Mouse (Mus musculus): Measurements from ENCODE around the gene Sptssa. TPM values are rescaled to one million over a fixed set of nuclear protein-coding genes. Genes with fewer than 3 reads are reported as not detected.

Sptssa gene
- polyA plus RNA-seq, 1 experiment from 2014 or later, result 134 TPM

DNA sequence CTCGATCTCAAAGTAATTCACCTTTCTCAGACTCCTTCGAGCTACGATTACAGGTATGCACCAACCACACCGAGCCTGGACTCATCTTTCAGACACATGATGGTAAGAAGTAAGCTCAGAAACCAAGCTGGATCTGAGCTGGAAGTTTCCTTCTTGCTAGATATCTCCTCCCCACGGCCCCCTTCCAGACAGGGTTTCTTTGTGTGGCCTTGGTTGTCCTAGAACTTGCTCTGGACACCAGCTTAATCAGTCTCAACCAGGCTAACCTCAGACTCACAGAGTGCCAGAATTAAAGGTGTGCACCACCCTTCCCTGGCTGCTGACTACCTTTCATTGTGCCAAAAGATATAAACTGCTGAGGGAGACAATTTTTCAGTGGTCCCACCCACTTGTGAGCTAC, 1.6 kb upstream of the Sptssa start:
- Histone ChIP-seq H3K4me1 (ENCODE audit: insufficient read depth, low read depth, low read length) (peaks cover 3% of the 10 kb centered on the region; the same call in 1 of the 2 replicates), H3K9me3 (ENCODE audit: low read length) (no peaks in the 10 kb centered on the region), H3K27ac (ENCODE audit: low read length) (no peak overlapping the region), H3K4me3 (ENCODE audit: low read depth, low read length) (no peak overlapping the region), H3K27me3 (replicated peaks; ENCODE audit: insufficient read depth, low read length) (no peaks in the 10 kb centered on the region), H3K36me3 (ENCODE audit: insufficient read depth, low read length) (no peaks in the 10 kb centered on the region), H3K4me2 (replicated peaks; ENCODE audit: low read depth, low read length) (no peak overlapping the region), H3K9ac (replicated peaks; ENCODE audit: low read depth) (no peak overlapping the region)
- ATAC-seq, result no peak
- DNase-seq (ENCODE audit: low spot score), result no peak
- TF ChIP-seq CTCF (IDR thresholded peaks at IDR 0.05), result no peak
- no peak for TF ChIP-seq EP300 (IDR thresholded peaks at IDR 0.05)
- WGBS, result 92% methylated on average over 5 of the region's 5 CpGs

DNA sequence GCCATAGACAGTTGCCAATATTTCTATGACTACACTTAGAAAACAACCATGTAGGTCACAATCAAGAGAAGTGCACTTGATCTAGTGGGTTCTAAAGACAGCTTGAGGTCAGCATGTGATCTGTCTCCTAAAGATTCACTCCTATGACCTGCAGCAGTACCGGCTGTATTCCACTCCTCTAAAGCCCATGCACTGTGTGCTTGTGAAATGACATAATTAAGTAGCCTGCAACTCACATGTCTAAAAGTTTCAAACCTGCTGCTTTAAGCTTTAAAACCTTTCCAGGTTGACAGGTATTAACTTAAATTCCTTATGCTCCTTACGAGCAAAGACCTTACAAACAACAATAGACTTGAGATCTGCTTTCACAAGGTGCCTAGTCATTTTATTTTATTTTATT, 853 bp upstream of the Sptssa start:
- Histone ChIP-seq H3K36me3 (ENCODE audit: insufficient read depth, low read length) (no peaks in the 10 kb centered on the region), H3K4me3 (ENCODE audit: low read depth, low read length) (peak overlapping the region; percentile 68; the same call in 1 of the 2 replicates), H3K4me2 (replicated peaks; ENCODE audit: low read depth, low read length) (peak overlapping the region; percentile 65; the same call in 1 of the 2 replicates), H3K27ac (ENCODE audit: low read length) (no peak overlapping the region), H3K27me3 (replicated peaks; ENCODE audit: insufficient read depth, low read length) (no peaks in the 10 kb centered on the region), H3K9ac (replicated peaks; ENCODE audit: low read depth) (no peak overlapping the region), H3K4me1 (ENCODE audit: insufficient read depth, low read depth, low read length) (peaks cover 6% of the 10 kb centered on the region), H3K9me3 (ENCODE audit: low read length) (no peaks in the 10 kb centered on the region)
- DNase-seq (ENCODE audit: low spot score) (peak; percentile 5), ATAC-seq (no peak)
- no peak for TF ChIP-seq EP300 (IDR thresholded peaks at IDR 0.05)
- TF ChIP-seq CTCF (IDR thresholded peaks at IDR 0.05), result no peak
- WGBS, result 49% methylated on average over 2 of the region's 2 CpGs

DNA sequence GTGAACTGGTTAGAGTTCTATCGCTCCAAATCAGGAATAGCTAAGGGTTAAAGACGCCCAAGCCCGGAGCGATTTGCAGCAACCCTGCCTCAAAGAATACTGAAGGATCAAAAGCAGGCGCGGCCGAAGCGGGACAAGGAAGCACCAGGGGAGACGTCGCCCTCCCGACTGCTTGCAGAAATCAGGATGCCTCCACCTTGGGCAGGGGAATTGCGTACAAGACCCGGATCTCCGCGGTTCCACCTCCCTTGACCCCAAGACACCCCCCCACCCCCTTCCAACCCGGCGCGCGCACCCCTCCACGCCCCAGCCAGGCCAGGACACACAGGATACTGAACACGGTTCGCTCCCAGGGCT, 356 bp downstream of the Sptssa start:
- TF ChIP-seq EP300 (IDR thresholded peaks at IDR 0.05), result no peak
- no peak for TF ChIP-seq CTCF (IDR thresholded peaks at IDR 0.05)
- Histone ChIP-seq H3K4me3 (ENCODE audit: low read depth, low read length) (peak overlapping the region; percentile 68), H3K36me3 (ENCODE audit: insufficient read depth, low read length) (no peaks in the 10 kb centered on the region), H3K27ac (ENCODE audit: low read length) (peak overlapping the region; percentile 91), H3K4me2 (replicated peaks; ENCODE audit: low read depth, low read length) (peak overlapping the region; percentile 65), H3K4me1 (ENCODE audit: insufficient read depth, low read depth, low read length) (peaks cover 6% of the 10 kb centered on the region), H3K9me3 (ENCODE audit: low read length) (no peaks in the 10 kb centered on the region), H3K9ac (replicated peaks; ENCODE audit: low read depth) (peak overlapping the region; percentile 65), H3K27me3 (replicated peaks; ENCODE audit: insufficient read depth, low read length) (no peaks in the 10 kb centered on the region)
- ATAC-seq (no peak), DNase-seq (ENCODE audit: low spot score) (peak; percentile 56)
- 0% methylated on average over 21 of the region's 22 CpGs for WGBS

DNA sequence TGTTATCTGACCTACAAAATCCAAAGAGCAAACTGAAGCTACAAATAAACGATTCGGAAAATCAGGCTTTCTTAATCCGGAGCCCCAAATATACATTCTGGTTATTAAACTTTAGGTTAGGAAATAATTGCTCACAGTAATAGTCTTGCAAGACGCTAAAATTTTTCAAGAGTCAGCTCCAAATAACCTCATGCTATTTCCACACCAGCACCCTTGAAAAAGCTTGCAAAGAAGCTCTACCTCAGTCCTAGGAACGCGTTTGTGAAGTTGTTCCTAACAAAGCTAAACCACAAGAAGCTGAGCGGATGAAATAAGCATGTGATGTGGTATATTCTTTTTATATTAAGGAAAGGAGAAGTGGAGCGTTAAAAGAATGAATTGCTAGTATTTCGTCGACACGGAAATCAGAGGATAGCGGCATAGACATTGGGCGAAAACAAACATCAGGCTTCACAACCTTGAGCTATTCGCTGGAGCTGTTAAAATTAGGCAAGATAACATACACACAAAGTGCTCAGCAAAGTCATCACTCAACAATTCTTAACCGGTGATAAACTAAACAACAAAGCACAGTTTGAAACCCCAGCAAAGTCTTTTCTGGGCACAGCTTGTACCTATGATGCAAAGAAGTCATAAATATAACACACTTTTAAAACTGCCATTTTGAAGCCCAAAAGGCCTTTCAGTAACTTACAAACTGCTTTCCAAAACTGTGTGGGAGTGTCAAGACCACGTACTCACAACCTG, 908 bp downstream of the Sptssa start:
- Histone ChIP-seq H3K9ac (replicated peaks; ENCODE audit: low read depth) (peak overlapping the region; percentile 65), H3K27me3 (replicated peaks; ENCODE audit: insufficient read depth, low read length) (no peaks in the 10 kb centered on the region), H3K4me1 (ENCODE audit: insufficient read depth, low read depth, low read length) (peaks cover 6% of the 10 kb centered on the region), H3K4me3 (ENCODE audit: low read depth, low read length) (peak overlapping the region; percentile 68), H3K27ac (ENCODE audit: low read length) (peak overlapping the region; percentile 91), H3K4me2 (replicated peaks; ENCODE audit: low read depth, low read length) (peak overlapping the region; percentile 65), H3K36me3 (ENCODE audit: insufficient read depth, low read length) (no peaks in the 10 kb centered on the region), H3K9me3 (ENCODE audit: low read length) (no peaks in the 10 kb centered on the region)
- no peak for ATAC-seq
- 16% methylated on average over 16 of the region's 16 CpGs for WGBS
- TF ChIP-seq EP300 (IDR thresholded peaks at IDR 0.05) (no peak), CTCF (IDR thresholded peaks at IDR 0.05) (no peak)
- DNase-seq (ENCODE audit: low spot score), result peak; percentile 58

DNA sequence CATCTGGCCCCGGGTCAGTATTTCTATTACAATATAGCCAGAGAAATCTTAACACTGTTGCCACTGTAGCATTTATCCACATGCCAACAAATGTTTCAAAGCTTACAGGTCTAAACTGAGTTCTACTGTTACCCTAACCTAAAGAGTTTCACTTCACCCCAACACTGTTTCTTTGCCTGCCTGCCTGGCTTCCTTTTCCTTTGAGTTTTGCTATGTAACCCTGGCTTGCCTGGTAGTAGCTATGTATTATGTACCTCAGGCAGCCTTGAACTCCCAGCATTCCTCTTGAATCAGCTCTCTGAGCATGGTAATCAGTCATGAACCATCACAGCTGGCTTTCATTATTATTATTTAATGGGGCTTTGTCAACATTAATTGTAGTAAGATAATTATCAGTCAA, 1.6 kb downstream of the Sptssa start:
- H3K27ac ChIP-seq (ENCODE audit: low read length), result no peak overlapping the region
- no peaks in the 10 kb centered on the region for H3K9me3 ChIP-seq (ENCODE audit: low read length)
- WGBS, result 52% methylated on average over 1 of the region's 1 CpGs
- H3K9ac ChIP-seq (replicated peaks; ENCODE audit: low read depth), result no peak overlapping the region; the same call in 1 of the 2 replicates
- no peaks in the 10 kb centered on the region for H3K27me3 ChIP-seq (replicated peaks; ENCODE audit: insufficient read depth, low read length)
- H3K4me2 ChIP-seq (replicated peaks; ENCODE audit: low read depth, low read length), result peak overlapping the region; percentile 65
- H3K4me1 ChIP-seq (ENCODE audit: insufficient read depth, low read depth, low read length), result peaks cover 6% of the 10 kb centered on the region
- ATAC-seq (no peak), DNase-seq (ENCODE audit: low spot score) (no peak)
- TF ChIP-seq EP300 (IDR thresholded peaks at IDR 0.05) (no peak), CTCF (IDR thresholded peaks at IDR 0.05) (no peak)
- no peaks in the 10 kb centered on the region for H3K36me3 ChIP-seq (ENCODE audit: insufficient read depth, low read length)
- peak overlapping the region; percentile 68; the same call in 1 of the 2 replicates for H3K4me3 ChIP-seq (ENCODE audit: low read depth, low read length)

DNA sequence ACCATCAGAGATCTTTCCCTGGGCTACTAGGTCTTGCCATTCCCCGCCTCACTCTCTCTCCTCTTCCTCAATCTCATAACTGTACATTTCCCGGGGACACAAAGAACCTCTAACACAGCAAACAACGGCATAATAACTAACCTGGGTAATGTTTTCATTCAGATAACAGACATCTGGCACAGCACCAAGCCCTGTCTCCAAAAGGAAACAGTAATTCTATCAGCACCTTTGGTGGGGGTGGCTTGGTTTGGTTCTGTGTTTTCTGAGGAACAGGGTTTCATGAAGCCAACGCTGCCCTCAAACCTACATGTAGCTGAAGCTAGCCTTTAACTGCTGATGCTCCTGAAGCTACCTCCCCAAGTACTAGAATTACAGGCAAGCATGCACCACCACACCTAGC, 2.2 kb downstream of the Sptssa start:
- DNase-seq (ENCODE audit: low spot score) (peak; percentile 27), ATAC-seq (no peak)
- TF ChIP-seq CTCF (IDR thresholded peaks at IDR 0.05) (no peak), EP300 (IDR thresholded peaks at IDR 0.05) (no peak)
- WGBS, result 29% methylated on average over 4 of the region's 4 CpGs
- Histone ChIP-seq H3K4me3 (ENCODE audit: low read depth, low read length) (no peak overlapping the region), H3K36me3 (ENCODE audit: insufficient read depth, low read length) (no peaks in the 10 kb centered on the region), H3K27ac (ENCODE audit: low read length) (no peak overlapping the region), H3K27me3 (replicated peaks; ENCODE audit: insufficient read depth, low read length) (no peaks in the 10 kb centered on the region), H3K9ac (replicated peaks; ENCODE audit: low read depth) (no peak overlapping the region), H3K4me1 (ENCODE audit: insufficient read depth, low read depth, low read length) (peaks cover 6% of the 10 kb centered on the region), H3K9me3 (ENCODE audit: low read length) (no peaks in the 10 kb centered on the region), H3K4me2 (replicated peaks; ENCODE audit: low read depth, low read length) (no peak overlapping the region)
